In the genomic region with DNA sequence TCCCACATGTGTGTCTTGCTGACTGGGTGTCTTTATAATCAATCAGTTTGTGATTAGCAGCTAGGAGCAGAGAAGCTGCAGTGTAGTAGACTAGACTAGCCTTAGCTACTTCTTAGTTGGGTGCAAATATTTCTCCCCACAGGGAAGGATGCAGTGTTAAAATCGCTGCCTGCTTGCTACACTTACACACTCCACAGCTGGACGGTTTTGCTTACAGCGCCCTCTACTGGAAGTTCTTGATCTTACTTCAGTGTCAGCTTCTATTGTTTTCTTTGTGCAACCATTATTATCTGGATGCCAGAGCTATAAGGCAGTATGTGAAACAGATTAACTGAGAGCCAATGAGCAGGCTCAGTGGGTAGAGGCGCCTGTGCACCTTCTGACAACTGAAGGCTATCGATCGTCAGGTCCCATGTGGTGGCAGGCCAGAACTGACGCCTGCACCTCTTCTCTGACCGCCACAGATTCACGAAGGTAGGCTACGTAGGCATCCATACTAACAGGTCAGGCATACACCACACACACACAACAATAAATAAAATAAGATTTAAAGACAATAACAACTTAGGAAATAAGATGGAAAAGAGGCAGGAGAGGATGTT, we compare ENCODE assay signal across 8 mouse cellular contexts. TPM values are rescaled to one million over a fixed set of nuclear protein-coding genes. Genes with fewer than 3 reads are reported as not detected.
DNase-seq lines count a peak whose midpoint lies in the region; ATAC-seq and TF ChIP-seq lines count a peak whose summit lies in the region.

No protein-coding gene starts in this region.

- no peak overlapping the region for H3K27ac ChIP-seq in kidney, embryonic 16.5 days (ENCODE audit: low read length)
- H3K27ac ChIP-seq in ES-Bruce4 (ENCODE audit: insufficient read depth, low read length) = no peak overlapping the region
- no peak overlapping the region for H3K27ac ChIP-seq in hindbrain, embryonic 16.5 days (ENCODE audit: low read depth, low read length)

- no peak for ATAC-seq in kidney, embryonic 16.5 days (ENCODE audit: low FRiP score, low TSS enrichment)
- ATAC-seq in hindbrain, embryonic 16.5 days = peak; percentile 63; the same call in 1 of the 2 replicates
- peak; percentile 68 for ATAC-seq in megakaryocyte, adult 5-6 weeks (ENCODE audit: poor library complexity, severe bottlenecking)

- TF ChIP-seq EP300 in ES-Bruce4 (IDR thresholded peaks at IDR 0.05; ENCODE audit: insufficient read depth, low read depth, low read length) = no peak

- no peaks in the 10 kb centered on the region; the same call in 1 of the 2 replicates for H3K36me3 ChIP-seq in kidney, embryonic 16.5 days (ENCODE audit: insufficient read depth, low read length)
- H3K36me3 ChIP-seq in ES-Bruce4 (ENCODE audit: control insufficient read depth, insufficient read depth, low read length, poor library complexity, severe bottlenecking) = no peaks in the 10 kb centered on the region
- no peaks in the 10 kb centered on the region for H3K36me3 ChIP-seq in hindbrain, embryonic 16.5 days (ENCODE audit: control insufficient read depth, insufficient read depth, low read length)

- no peak for TF ChIP-seq POLR2A in ES-Bruce4 (IDR thresholded peaks at IDR 0.05; ENCODE audit: insufficient read depth, low read length)

- no peaks in the 10 kb centered on the region for H3K9me3 ChIP-seq in kidney, embryonic 16.5 days (ENCODE audit: low read length)
- no peaks in the 10 kb centered on the region for H3K9me3 ChIP-seq in ES-Bruce4 (replicated peaks; ENCODE audit: control insufficient read depth, insufficient read depth, low read length, poor library complexity, severe bottlenecking)
- H3K9me3 ChIP-seq in hindbrain, embryonic 16.5 days (ENCODE audit: control insufficient read depth, low read length) = no peaks in the 10 kb centered on the region

- no peaks in the 10 kb centered on the region for H3K4me1 ChIP-seq in kidney, embryonic 16.5 days (ENCODE audit: insufficient read depth, low read length)
- H3K4me1 ChIP-seq in ES-Bruce4 (ENCODE audit: control insufficient read depth, insufficient read depth, low read length) = no peaks in the 10 kb centered on the region
- no peaks in the 10 kb centered on the region for H3K4me1 ChIP-seq in hindbrain, embryonic 16.5 days (ENCODE audit: control insufficient read depth, insufficient read depth, low read depth, low read length)

- TF ChIP-seq CTCF in ES-Bruce4 (IDR thresholded peaks at IDR 0.05; ENCODE audit: low read depth, low read length) = peak; percentile 36

- no peaks in the 10 kb centered on the region for H3K27me3 ChIP-seq in kidney, embryonic 16.5 days (ENCODE audit: insufficient read depth, low read length)
- H3K27me3 ChIP-seq in ES-Bruce4 (ENCODE audit: control insufficient read depth, insufficient read depth, low read length, poor library complexity, severe bottlenecking) = no peaks in the 10 kb centered on the region
- H3K27me3 ChIP-seq in hindbrain, embryonic 16.5 days (replicated peaks; ENCODE audit: control insufficient read depth, insufficient read depth, low read length) = no peaks in the 10 kb centered on the region

- H3K9ac ChIP-seq in kidney, embryonic 16.5 days (replicated peaks; ENCODE audit: low read length) = no peak overlapping the region
- no peak overlapping the region for H3K9ac ChIP-seq in ES-Bruce4 (ENCODE audit: low read depth, poor library complexity, severe bottlenecking)
- no peak overlapping the region for H3K9ac ChIP-seq in hindbrain, embryonic 16.5 days (ENCODE audit: low read depth, low read length)

- H3K4me3 ChIP-seq in kidney, embryonic 16.5 days (ENCODE audit: low read length) = no peak overlapping the region
- no peak overlapping the region for H3K4me3 ChIP-seq in ES-Bruce4 (ENCODE audit: low read depth, low read length)
- H3K4me3 ChIP-seq in hindbrain, embryonic 16.5 days (ENCODE audit: low read length) = no peak overlapping the region

- peak; percentile 9 for DNase-seq in kidney, adult 9 months
- DNase-seq in embryo, embryonic 11 days = peak; percentile 63
- no peak for DNase-seq in gastrocnemius, postnatal 10 days
- DNase-seq in urinary bladder, postnatal 25 days (ENCODE audit: low spot score) = no peak

- WGBS in kidney, embryonic 16.5 days = 66% methylated on average over 10 of the region's 10 CpGs
- 64% methylated on average over 10 of the region's 10 CpGs for WGBS in hindbrain, embryonic 16.5 days

- H3K4me2 ChIP-seq in kidney, embryonic 16.5 days (replicated peaks; ENCODE audit: low read depth, low read length) = no peak overlapping the region
- no peak overlapping the region for H3K4me2 ChIP-seq in hindbrain, embryonic 16.5 days (ENCODE audit: low read length)

RNA-seq across cellular contexts. Expression of a gene that starts 6.1 kb away (rescaled TPM):
- polyA plus RNA-seq in kidney, embryonic 16.5 days (2015; fragmentation: Nextera tagmentation; extraction: Ambion mirVana) = 44.8 and 49.5 TPM in 2 replicates
- polyA plus RNA-seq in ES-Bruce4 (2011; ENCODE audit: insufficient read depth, insufficient read length, low read depth, missing spikeins) = 29.1 and 30.9 TPM in 2 replicates
- polyA plus RNA-seq in hindbrain, embryonic 16.5 days (2015; fragmentation: Nextera tagmentation; extraction: Ambion mirVana) = 35.6 and 36.4 TPM in 2 replicates
- total RNA-seq in megakaryocyte, adult 5-6 weeks (2015) = 40.7 and 43.5 TPM in 2 replicates
- 25.6 and 30.0 TPM in 2 replicates for total RNA-seq in megakaryocyte, adult 5-6 weeks (2017)
- 10 to 100 TPM; 11.5 to 14.8 TPM for total RNA-seq in gastrocnemius, postnatal 10 days (2021)

RNA-seq across cellular contexts. Expression of a gene that starts 6.5 kb away (rescaled TPM):
- 13.7 and 14.2 TPM in 2 replicates for polyA plus RNA-seq in kidney, embryonic 16.5 days (2015; fragmentation: Nextera tagmentation; extraction: Ambion mirVana)
- polyA plus RNA-seq in ES-Bruce4 (2011; ENCODE audit: insufficient read depth, insufficient read length, low read depth, missing spikeins) = 10.2 and 12.9 TPM in 2 replicates
- polyA plus RNA-seq in hindbrain, embryonic 16.5 days (2015; fragmentation: Nextera tagmentation; extraction: Ambion mirVana) = 13.4 and 14.3 TPM in 2 replicates
- total RNA-seq in megakaryocyte, adult 5-6 weeks (2015) = 8.1 and 9.0 TPM in 2 replicates
- total RNA-seq in megakaryocyte, adult 5-6 weeks (2017) = 9.5 and 13.3 TPM in 2 replicates
- total RNA-seq in gastrocnemius, postnatal 10 days (2021) = 1 to 10 TPM; 6.6 to 7.7 TPM

Comparison
In these comparisons a context has a peak if more than half of its experiments do, and no peak if none do; other contexts are left out.
1. DNase-seq: peak in kidney, adult 9 months (single experiment) and embryo, embryonic 11 days (single experiment); none in gastrocnemius, postnatal 10 days (single experiment) and urinary bladder, postnatal 25 days (single experiment).